In genomic region chr8:47032081-47032480, GRCm38 (mm10) we compare ENCODE assay signal across 14 mouse cellular contexts. TPM values are rescaled to one million over a fixed set of nuclear protein-coding genes. Genes with fewer than 3 reads are reported as not detected.
DNase-seq lines count a peak whose midpoint lies in the region; ATAC-seq lines count a peak whose summit lies in the region.
"Had no signal": no experiment of that assay in that cellular context is flagged by ENCODE, and none has a peak within 500 bp of the region (broad histone marks: within the 10 kb centered on the region; RNA-seq: fewer than 3 reads in every experiment).

No protein-coding gene starts in this region.

- no peaks in the 10 kb centered on the region for H3K4me1 ChIP-seq in midbrain, embryonic 16.5 days (ENCODE audit: control insufficient read depth, insufficient read depth, low read length)

- no peak for ATAC-seq in midbrain, embryonic 16.5 days
- ATAC-seq: CD4-positive, CD25-positive, alpha-beta regulatory T cell, adult 4 months; hindbrain, embryonic 16.5 days had no signal

- H3K27me3 ChIP-seq in midbrain, embryonic 16.5 days (ENCODE audit: control insufficient read depth, insufficient read depth, low read depth, low read length): no peaks in the 10 kb centered on the region

- H3K4me2 ChIP-seq in midbrain, embryonic 16.5 days (ENCODE audit: low read length): no peak overlapping the region

- H3K27ac ChIP-seq in midbrain, embryonic 16.5 days (ENCODE audit: low read length): no peak overlapping the region

- H3K9me3 ChIP-seq in midbrain, embryonic 16.5 days (replicated peaks; ENCODE audit: control insufficient read depth, low read length, poor library complexity, severe bottlenecking): no peaks in the 10 kb centered on the region

- no peak overlapping the region for H3K4me3 ChIP-seq in midbrain, embryonic 16.5 days (ENCODE audit: low read depth, low read length)
- H3K4me3 ChIP-seq: myocyte had no signal

- no peak overlapping the region for H3K9ac ChIP-seq in midbrain, embryonic 16.5 days (ENCODE audit: low read depth, low read length)

- peak; percentile 12 for DNase-seq in cerebellum, adult 9-11 months
- no peak for DNase-seq in cerebellum, adult 8-10 months
- peak; percentile 25 for DNase-seq in urinary bladder, postnatal 14 days (ENCODE audit: low spot score)
- no peak for DNase-seq in urinary bladder, adult 18-20 months (ENCODE audit: low spot score in 2 of 2)
- DNase-seq in layer of hippocampus, adult 9-10 months (ENCODE audit: low spot score): peak; percentile 38
- DNase-seq in telencephalon, adult 2 months (ENCODE audit: low read depth, low spot score): peak; percentile 76
- DNase-seq in spleen, postnatal 14 days (ENCODE audit: low spot score in 2 of 2): no peak
- DNase-seq: embryo, embryonic 11 days; gastrocnemius, postnatal 14 days; lung, adult 2 months had no signal

- H3K36me3 ChIP-seq in midbrain, embryonic 16.5 days (ENCODE audit: control insufficient read depth, insufficient read depth, low read length): no peaks in the 10 kb centered on the region

- 89% methylated on average over 7 of the region's 7 CpGs for WGBS in midbrain, embryonic 16.5 days

RNA-seq across cellular contexts. Expression of gene Enpp6, which starts 45.4 kb away (rescaled TPM):
- polyA plus RNA-seq in midbrain, embryonic 16.5 days (2015; fragmentation: Nextera tagmentation; extraction: Ambion mirVana): 0.06 and 0.31 TPM in 2 replicates
- polyA plus RNA-seq: myocyte had no signal

Comparison
In these comparisons a context has a peak if more than half of its experiments do, and no peak if none do; other contexts are left out.
1. DNase-seq: peak in cerebellum, adult 9-11 months (single experiment), urinary bladder, postnatal 14 days (single experiment), layer of hippocampus, adult 9-10 months (single experiment) and telencephalon, adult 2 months (single experiment); none in cerebellum, adult 8-10 months (single experiment), urinary bladder, adult 18-20 months (0 of 2) and spleen, postnatal 14 days (0 of 2).